Mouse (Mus musculus) neural tube, embryonic 15.5 days (tissue): ENCODE results near the gene Ubr2. TPM values are rescaled to one million over a fixed set of nuclear protein-coding genes. Genes with fewer than 3 reads are reported as not detected.
A peak's percentile ranks its signal among the peaks of the same experiment; 100 is the strongest.

Experiments
- ATAC-seq: fragments of 200-750 bp; cut with Nextera tagmentation; 2 replicates; pipeline ENCODE4 v1.8.0; 2017; ENCODE audit warnings: mild to moderate bottlenecking, moderate TSS enrichment, moderate library complexity; ENCODE audit not compliant: low FRiP score
- H3K27ac ChIP-seq: fragments of 300-500 bp; sonication (generic); replicated peaks from 2 replicates; pipeline ENCODE4 v1.5.1; 2015; ENCODE audit warnings: mild to moderate bottlenecking, inconsistent platforms
- H3K27me3 ChIP-seq: fragments of 300-500 bp; sonication (generic); replicated peaks from 2 replicates; pipeline ENCODE4 v1.6.1; 2015; ENCODE audit warnings: inconsistent platforms
- H3K36me3 ChIP-seq: fragments of 300-500 bp; sonication (generic); 2 replicates; pipeline ENCODE4 v1.6.1; 2015; ENCODE audit warnings: inconsistent platforms
- H3K4me1 ChIP-seq: fragments of 300-500 bp; sonication (generic); 2 replicates; pipeline ENCODE4 v1.6.1; 2015; ENCODE audit warnings: inconsistent platforms
- H3K4me2 ChIP-seq: fragments of 300-500 bp; sonication (generic); 2 replicates; pipeline ENCODE4 v1.6.1; 2015; ENCODE audit warnings: inconsistent platforms, mild to moderate bottlenecking, moderate library complexity
- H3K4me3 ChIP-seq: fragments of 300-500 bp; sonication (generic); replicated peaks from 2 replicates; pipeline ENCODE4 v1.5.1; 2015; ENCODE audit warnings: mild to moderate bottlenecking, inconsistent platforms
- H3K9ac ChIP-seq: fragments of 300-500 bp; sonication (generic); replicated peaks from 2 replicates; pipeline ENCODE4 v1.6.1; 2015; ENCODE audit warnings: mild to moderate bottlenecking, inconsistent platforms
- H3K9me3 ChIP-seq: fragments of 300-500 bp; sonication (generic); replicated peaks from 2 replicates; pipeline ENCODE4 v1.6.1; 2016; ENCODE audit warnings: inconsistent platforms
- WGBS: fragments of 180-500 bp; shearing (Covaris S2); methylation state at CpG from one replicate; pipeline ENCODE4 v1.1.7; 2015; ENCODE audit warnings: mixed read lengths; 5-methylcytosine and 5-hydroxymethylcytosine counted together
- polyA plus RNA-seq: library from polyadenylated mRNA; unstranded; fragments of >200 nt; fragmentation: Nextera tagmentation; extraction: Ambion mirVana; gene quantifications from 2 replicates; pipeline ENCODE4 v1.2.1, GENCODE M21; 2015

Gene Ubr2
- polyA plus RNA-seq, 1 experiment from 2014 or later, result 15.6 TPM

GRCm38 (mm10) chr17:46889450-46890084 lies 120.8 kb downstream of the Ubr2 start:
- Histone ChIP-seq H3K27ac (peak overlapping the region; percentile 99), H3K4me1 (peaks cover 49% of the 10 kb centered on the region), H3K27me3 (no peaks in the 10 kb centered on the region), H3K4me2 (peak overlapping the region; percentile 75), H3K9me3 (no peaks in the 10 kb centered on the region), H3K4me3 (peak overlapping the region; percentile 91), H3K36me3 (no peaks in the 10 kb centered on the region), H3K9ac (peak overlapping the region; percentile 80)
- ATAC-seq, result peak; percentile 76
- WGBS, result under 1% methylated on average over 44 of the region's 44 CpGs

DNA sequence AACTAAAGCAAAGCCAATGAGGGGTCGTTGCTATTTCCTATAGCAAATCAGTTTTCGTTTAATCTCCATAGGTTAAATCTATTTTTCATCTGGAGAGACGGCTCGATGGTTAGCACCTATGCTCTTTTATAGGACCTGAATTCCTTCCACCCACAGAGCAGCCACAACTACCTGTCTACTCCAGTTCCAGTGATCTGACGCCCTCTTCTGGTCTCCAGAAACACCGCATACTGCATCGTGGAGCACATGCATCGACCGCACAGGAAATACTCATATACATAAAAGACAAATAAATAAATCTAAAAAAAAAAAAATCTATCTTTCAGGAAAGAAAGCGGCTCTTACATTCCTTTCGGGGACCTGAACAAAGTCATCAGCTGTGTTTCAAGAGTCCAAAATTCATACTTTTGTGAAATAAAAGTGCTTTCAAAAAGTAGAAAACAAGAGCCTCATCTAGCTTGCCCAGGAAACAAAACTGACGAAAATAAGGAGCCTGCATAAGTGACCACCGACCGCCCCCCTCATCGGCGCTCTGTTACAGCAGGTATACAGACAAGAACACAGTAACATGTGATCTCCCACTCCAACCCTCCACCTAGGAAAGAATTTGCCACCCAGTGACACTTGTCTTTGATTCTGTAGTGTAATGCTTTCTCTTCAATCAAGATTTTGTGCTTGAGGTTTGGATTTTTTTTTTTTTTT lies 121.7 kb downstream of the Ubr2 start:
- Histone ChIP-seq H3K27me3 (no peaks in the 10 kb centered on the region), H3K9me3 (no peaks in the 10 kb centered on the region), H3K27ac (peak overlapping the region; percentile 99), H3K4me3 (peak overlapping the region; percentile 91), H3K4me2 (peak overlapping the region; percentile 75), H3K36me3 (no peaks in the 10 kb centered on the region), H3K4me1 (peaks cover 42% of the 10 kb centered on the region), H3K9ac (peak overlapping the region; percentile 80)
- WGBS, result 32% methylated on average over 16 of the region's 16 CpGs
- ATAC-seq, result no peak

- Histone ChIP-seq H3K4me1 (peaks cover 19% of the 10 kb centered on the region), H3K4me3 (no peak overlapping the region), H3K27me3 (no peaks in the 10 kb centered on the region), H3K9me3 (no peaks in the 10 kb centered on the region), H3K9ac (no peak overlapping the region), H3K36me3 (no peaks in the 10 kb centered on the region), H3K27ac (no peak overlapping the region), H3K4me2 (no peak overlapping the region)
- ATAC-seq, result no peak
- 61% methylated on average over 17 of the region's 17 CpGs for WGBS
These were observed 124.3 kb downstream of the Ubr2 start for GRCm38 (mm10) chr17:46885910-46886643.

GRCm38 (mm10) chr17:46885218-46885909 lies 125.0 kb downstream of the Ubr2 start:
- no peak overlapping the region for H3K9ac ChIP-seq
- H3K4me2 ChIP-seq, result no peak overlapping the region
- ATAC-seq, result no peak
- H3K27ac ChIP-seq, result no peak overlapping the region
- H3K4me1 ChIP-seq, result peaks cover 19% of the 10 kb centered on the region
- H3K4me3 ChIP-seq, result no peak overlapping the region
- no peaks in the 10 kb centered on the region for H3K27me3 ChIP-seq
- WGBS, result 89% methylated on average over 11 of the region's 11 CpGs
- no peaks in the 10 kb centered on the region for H3K9me3 ChIP-seq
- H3K36me3 ChIP-seq, result no peaks in the 10 kb centered on the region

DNA sequence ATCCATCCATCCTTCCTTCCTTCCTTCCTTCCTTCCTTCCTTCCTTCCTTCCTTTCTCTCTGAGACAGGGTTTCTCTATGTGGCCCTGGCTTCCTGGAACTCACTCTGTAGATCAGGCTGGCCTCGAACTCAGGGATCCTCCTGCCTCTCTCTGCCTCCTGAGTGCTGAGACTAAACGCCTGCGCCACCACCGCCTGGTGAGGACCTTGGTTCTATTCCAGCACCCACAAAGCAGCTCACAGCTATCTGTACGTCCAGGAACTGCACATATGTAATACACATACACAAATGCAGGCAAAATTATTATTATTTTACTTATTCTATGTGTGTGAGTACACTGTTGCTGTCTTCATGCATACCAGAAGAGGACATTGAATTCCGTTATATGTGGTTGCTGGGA lies 125.6 kb downstream of the Ubr2 start:
- Histone ChIP-seq H3K9me3 (no peaks in the 10 kb centered on the region), H3K27ac (no peak overlapping the region), H3K4me3 (no peak overlapping the region), H3K4me1 (peaks cover 23% of the 10 kb centered on the region), H3K9ac (no peak overlapping the region), H3K27me3 (no peaks in the 10 kb centered on the region), H3K4me2 (no peak overlapping the region), H3K36me3 (no peaks in the 10 kb centered on the region)
- whole genome bisulfite sequencing, result 94% methylated on average over 6 of the region's 6 CpGs
- no peak for ATAC-seq

DNA sequence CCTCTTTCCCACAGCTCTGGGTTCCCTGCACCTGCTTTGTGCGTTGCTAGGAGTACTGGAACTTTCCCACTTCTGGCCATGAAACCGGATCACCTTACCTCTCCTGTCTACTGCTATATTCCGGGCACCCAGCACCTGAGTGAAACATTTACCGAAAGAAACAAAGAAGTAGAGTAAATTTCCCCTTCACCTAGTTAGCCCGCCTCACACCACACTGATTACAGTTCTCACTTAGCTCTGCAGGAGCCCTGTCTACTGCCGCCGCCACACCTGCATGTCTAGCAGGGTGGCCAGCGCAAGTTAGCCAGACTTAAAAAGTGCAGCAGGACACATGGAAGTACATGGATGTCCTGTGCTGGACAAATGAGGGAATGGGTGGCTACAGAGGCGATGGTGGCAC lies 127.2 kb downstream of the Ubr2 start:
- H3K36me3 ChIP-seq, result no peaks in the 10 kb centered on the region
- H3K4me3 ChIP-seq, result no peak overlapping the region
- no peak overlapping the region for H3K9ac ChIP-seq
- no peak for ATAC-seq
- H3K4me2 ChIP-seq, result no peak overlapping the region
- H3K4me1 ChIP-seq, result peaks cover 19% of the 10 kb centered on the region
- H3K9me3 ChIP-seq, result no peaks in the 10 kb centered on the region
- 93% methylated on average over 9 of the region's 9 CpGs for WGBS
- no peak overlapping the region for H3K27ac ChIP-seq
- no peaks in the 10 kb centered on the region for H3K27me3 ChIP-seq

DNA sequence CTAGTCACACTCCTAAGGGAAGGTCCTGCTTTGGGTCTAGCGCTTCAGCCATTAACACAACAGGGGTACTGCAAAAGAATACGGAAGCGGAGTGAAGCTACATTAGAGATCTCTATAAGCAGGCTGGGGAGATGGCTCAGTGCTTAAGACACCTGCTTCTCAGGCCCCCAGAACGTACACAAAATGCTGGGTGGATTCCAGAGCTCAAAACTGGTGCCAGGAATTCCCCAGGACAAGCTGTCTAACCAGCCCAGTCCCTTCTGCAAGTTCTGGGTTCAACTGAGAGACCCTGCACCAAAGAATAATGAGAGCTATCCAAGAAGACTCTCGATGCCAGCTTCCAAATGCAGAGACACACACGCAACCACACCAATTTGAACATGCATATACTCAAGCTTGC lies 128.6 kb downstream of the Ubr2 start:
- Histone ChIP-seq H3K4me3 (no peak overlapping the region), H3K27ac (no peak overlapping the region), H3K4me1 (peaks cover 13% of the 10 kb centered on the region), H3K27me3 (no peaks in the 10 kb centered on the region), H3K9ac (no peak overlapping the region), H3K4me2 (no peak overlapping the region), H3K9me3 (no peaks in the 10 kb centered on the region), H3K36me3 (no peaks in the 10 kb centered on the region)
- no peak for ATAC-seq
- 77% methylated on average over 6 of the region's 6 CpGs for WGBS

DNA sequence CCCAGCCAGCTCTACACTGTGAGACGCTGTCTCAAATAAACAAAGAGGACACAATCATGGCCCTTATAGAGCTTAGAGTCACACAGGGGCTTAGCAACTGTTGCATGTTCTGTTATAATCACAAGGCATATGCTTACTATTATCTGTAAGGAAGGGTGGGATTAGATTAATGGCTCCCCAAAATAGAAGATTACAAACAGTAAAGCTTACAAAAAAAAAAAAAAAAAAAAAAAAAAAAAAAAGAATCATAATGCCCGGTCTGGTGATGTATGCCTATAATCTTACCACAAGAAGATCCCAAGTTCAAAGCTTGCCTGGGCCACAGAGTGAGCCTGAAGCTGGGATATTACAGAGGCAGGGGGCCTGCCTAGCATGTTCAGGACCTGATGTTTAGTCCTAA lies 130.0 kb downstream of the Ubr2 start:
- no peaks in the 10 kb centered on the region for H3K36me3 ChIP-seq
- H3K9me3 ChIP-seq, result no peaks in the 10 kb centered on the region
- no peak overlapping the region for H3K9ac ChIP-seq
- no peak overlapping the region for H3K4me2 ChIP-seq
- WGBS, result 71% methylated on average over 2 of the region's 2 CpGs
- peaks cover 9% of the 10 kb centered on the region for H3K4me1 ChIP-seq
- ATAC-seq, result no peak
- H3K4me3 ChIP-seq, result no peak overlapping the region
- H3K27ac ChIP-seq, result 0 out of 2 replicates have a peak overlapping the region, but pooled peaks have one; percentile 45
- H3K27me3 ChIP-seq, result no peaks in the 10 kb centered on the region

GRCm38 (mm10) chr17:46879841-46880311 lies 130.5 kb downstream of the Ubr2 start:
- WGBS, result 39% methylated on average over 14 of the region's 14 CpGs
- Histone ChIP-seq H3K27me3 (no peaks in the 10 kb centered on the region), H3K9ac (no peak overlapping the region), H3K9me3 (no peaks in the 10 kb centered on the region), H3K27ac (0 out of 2 replicates have a peak overlapping the region, but pooled peaks have one; percentile 45), H3K4me2 (no peak overlapping the region), H3K4me1 (peaks cover 9% of the 10 kb centered on the region), H3K4me3 (no peak overlapping the region), H3K36me3 (no peaks in the 10 kb centered on the region)
- ATAC-seq, result no peak
